Mouse (Mus musculus): Measurements from ENCODE around the gene F8.
"Not testable (repeated sequence)": the region's sequence is repeated elsewhere in the genome, so short reads cannot be mapped to it uniquely, and the experiment has no call there.

Gene F8

GRCm38 (mm10) chrX:75382195-75382771 lies at the start of gene F8, which contains the start of gene Fundc2:
Gene F8 (minus strand): TSS chrX:75382615.
Gene Fundc2 (plus strand): TSS chrX:75382399.
- ATAC-seq (ENCODE audit: low TSS enrichment), result peak; percentile 97

- peak; percentile 100 for ATAC-seq (ENCODE audit: low TSS enrichment)
Measured at GRCm38 (mm10) chrX:75415936-75416785, 33.7 kb upstream of the F8 start, which contains the start of the genes Cmc4, Mtcp1 and Brcc3. Gene Cmc4 (minus strand): TSS chrX:75416584. Gene Mtcp1 (minus strand): TSS chrX:75416588. Gene Brcc3 (plus strand): TSS chrX:75416628.

GRCm38 (mm10) chrX:75409711-75410110 lies 27.3 kb upstream of the F8 start:
- no peak for ATAC-seq (ENCODE audit: low TSS enrichment)

GRCm38 (mm10) chrX:75403350-75403749 lies 20.9 kb upstream of the F8 start:
- no peak for ATAC-seq (ENCODE audit: low TSS enrichment)

- ATAC-seq (ENCODE audit: low TSS enrichment), result no peak
Measured at GRCm38 (mm10) chrX:75402668-75403067, 20.3 kb upstream of the F8 start.

- ATAC-seq (ENCODE audit: low TSS enrichment), result no peak
Measured at GRCm38 (mm10) chrX:75399471-75399870, 17.1 kb upstream of the F8 start.

GRCm38 (mm10) chrX:75381699-75382098 lies 716 bp downstream of the F8 start:
- no peak for ATAC-seq (ENCODE audit: low TSS enrichment)

- ATAC-seq (ENCODE audit: low TSS enrichment), result no peak
Measured at GRCm38 (mm10) chrX:75381176-75381575, 1.2 kb downstream of the F8 start.

GRCm38 (mm10) chrX:75376815-75377214 lies 5.6 kb downstream of the F8 start:
- no peak for ATAC-seq (ENCODE audit: low TSS enrichment)

- no peak for ATAC-seq (ENCODE audit: low TSS enrichment)
Measured at GRCm38 (mm10) chrX:75372666-75373425, 9.6 kb downstream of the F8 start.

GRCm38 (mm10) chrX:75370197-75370596 lies 12.2 kb downstream of the F8 start:
- ATAC-seq (ENCODE audit: low TSS enrichment), result no peak

GRCm38 (mm10) chrX:75323556-75323955 lies 58.9 kb downstream of the F8 start:
- ATAC-seq (ENCODE audit: low TSS enrichment), result peak; percentile 96

- ATAC-seq (ENCODE audit: low TSS enrichment), result no peak
Measured at GRCm38 (mm10) chrX:75271676-75272075, 110.7 kb downstream of the F8 start.

GRCm38 (mm10) chrX:75233603-75234376 lies 148.6 kb downstream of the F8 start:
- ATAC-seq (ENCODE audit: low TSS enrichment), result not testable (repeated sequence)

- no peak for ATAC-seq (ENCODE audit: low TSS enrichment)
Measured at GRCm38 (mm10) chrX:75231456-75231855, 151.0 kb downstream of the F8 start.

- ATAC-seq (ENCODE audit: low TSS enrichment), result no peak
Measured at GRCm38 (mm10) chrX:75163670-75164069, 218.7 kb downstream of the F8 start, which contains the start of gene Smim9. Gene Smim9 (minus strand): TSS chrX:75163770.

- ATAC-seq (ENCODE audit: low TSS enrichment), result peak; percentile 67
Measured at GRCm38 (mm10) chrX:75155576-75156243, 226.7 kb downstream of the F8 start.

GRCm38 (mm10) chrX:75152249-75152648 lies 230.2 kb downstream of the F8 start:
- ATAC-seq (ENCODE audit: low TSS enrichment), result no peak

GRCm38 (mm10) chrX:75150304-75150703 lies 232.1 kb downstream of the F8 start:
- no peak for ATAC-seq (ENCODE audit: low TSS enrichment)

GRCm38 (mm10) chrX:75148414-75148813 lies 234.0 kb downstream of the F8 start:
- no peak for ATAC-seq (ENCODE audit: low TSS enrichment)

GRCm38 (mm10) chrX:75143124-75143555 lies 239.3 kb downstream of the F8 start:
- peak; percentile 65 for ATAC-seq (ENCODE audit: low TSS enrichment)
